Mouse (Mus musculus) cortical plate, adult 2 months (tissue): ENCODE data around the gene Lmx1a.

Experiments
- CTCF ChIP-seq: fragments of 200-500 bp; IDR thresholded peaks from 2 replicates; pipeline ENCODE4 v1.5.1; 2011; ENCODE audit warnings: mild to moderate bottlenecking, control low read depth, low read length; ENCODE audit not compliant: insufficient read depth; ENCODE audit errors: extremely low read depth
- POLR2A ChIP-seq: fragments of 200-500 bp; IDR thresholded peaks from 2 replicates; pipeline ENCODE4 v1.6.1; 2011; ENCODE audit warnings: mild to moderate bottlenecking, low read length, control low read depth; ENCODE audit not compliant: insufficient read depth; ENCODE audit errors: extremely low read depth

DNA sequence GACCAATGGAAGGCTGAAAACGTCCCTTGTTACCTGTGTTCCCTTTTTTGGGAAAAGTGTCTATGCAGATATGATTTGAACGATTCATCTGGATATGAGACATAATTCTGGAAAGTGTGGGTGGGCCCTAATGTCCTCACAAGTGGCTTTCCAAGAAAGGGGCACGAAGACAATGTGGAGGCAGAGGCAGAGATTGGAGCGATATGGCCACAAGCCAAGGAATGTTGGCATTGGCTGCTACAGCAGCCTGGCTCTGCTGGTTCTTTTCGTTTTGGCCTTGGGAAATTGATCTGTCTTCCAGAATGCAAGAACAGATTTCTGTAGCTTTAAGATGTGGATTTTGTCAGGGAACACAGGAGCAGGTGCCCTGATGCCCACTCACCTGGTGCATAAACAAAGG lies 63.6 kb downstream of the Lmx1a start:
- TF ChIP-seq POLR2A = no peak
- TF ChIP-seq CTCF = no peak
